In genomic region chr1:169953106-169953505, GRCm38 (mm10) we compare ENCODE assay signal across 16 mouse cellular contexts.
"Had no signal": no experiment of that assay in that cellular context is flagged by ENCODE, and none has a peak within 500 bp of the region (broad histone marks: within the 10 kb centered on the region; RNA-seq: fewer than 3 reads in every experiment).

No protein-coding gene starts in this region.

- ATAC-seq: hindbrain, postnatal 0 days; intestine, embryonic 16.5 days; liver, embryonic 12.5 days had no signal

- DNase-seq: gastrocnemius, postnatal 14 days; gastrocnemius, postnatal 36 days; heart, adult 2 months; heart, postnatal 14 days; heart, postnatal 36 days; kidney, adult 11 months; kidney, adult 2 months; kidney, adult 9 months; kidney, postnatal 14 days; kidney, postnatal 36 days; layer of hippocampus, adult 9-11 months; layer of hippocampus, postnatal 36 days; lung, adult 18-20 months had no signal
